In the genomic region with DNA sequence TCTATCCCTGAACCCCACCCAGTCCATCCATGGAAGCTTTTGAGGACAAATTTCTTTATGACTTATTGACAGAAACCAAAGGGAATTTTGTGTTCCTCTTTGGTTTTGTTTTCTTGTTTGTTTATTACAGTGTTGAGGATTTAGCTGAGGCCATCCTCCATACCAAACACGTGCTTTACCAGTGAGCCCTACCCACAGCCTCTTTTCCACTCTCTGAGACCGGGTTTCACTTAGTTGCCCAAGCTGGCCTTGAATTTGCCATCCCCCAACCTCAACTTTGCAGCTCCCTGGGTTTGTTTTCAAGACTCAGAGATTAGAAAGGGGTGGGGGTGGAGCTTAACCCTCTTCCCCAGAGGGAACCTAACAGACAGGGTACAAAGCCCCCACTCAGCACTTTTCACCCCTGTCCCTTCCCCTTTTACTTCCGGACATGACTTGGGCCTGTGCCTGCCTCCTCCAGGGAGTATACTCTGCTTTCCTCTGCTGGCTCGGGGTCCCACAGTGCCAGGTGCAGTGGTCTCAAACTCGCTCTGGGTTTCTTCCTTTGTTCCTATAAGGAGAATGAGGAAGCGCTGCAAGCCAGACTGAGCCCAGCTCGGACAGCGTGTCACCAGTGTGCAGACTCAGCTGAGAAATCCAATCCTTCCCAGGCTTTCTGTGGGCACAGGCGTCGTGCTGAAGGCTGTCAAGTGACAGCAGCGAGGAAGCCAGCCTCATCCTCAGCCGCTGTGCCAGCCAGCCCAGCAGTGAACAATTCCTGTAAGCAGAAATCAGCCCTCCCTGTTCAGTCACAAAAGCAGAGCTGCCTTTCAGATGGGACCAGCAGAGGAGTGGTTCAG, we compare ENCODE assay signal across 9 mouse cellular contexts.
DNase-seq lines count a peak whose midpoint lies in the region; ATAC-seq lines count a peak whose summit lies in the region.
"Had no signal": no experiment of that assay in that cellular context is flagged by ENCODE, and none has a peak within 500 bp of the region (broad histone marks: within the 10 kb centered on the region; RNA-seq: fewer than 3 reads in every experiment).

No protein-coding gene starts in this region.

- H3K4me2 ChIP-seq in kidney, embryonic 15.5 days, result 0 out of 2 replicates have a peak overlapping the region, but pooled peaks have one; percentile 7
- no peak overlapping the region for H3K4me2 ChIP-seq in limb, embryonic 13.5 days (replicated peaks)
- no peak overlapping the region for H3K4me2 ChIP-seq in neural tube, embryonic 14.5 days (ENCODE audit: low read depth, low read length)

- no peaks in the 10 kb centered on the region for H3K9me3 ChIP-seq in kidney, embryonic 15.5 days (replicated peaks)
- no peaks in the 10 kb centered on the region for H3K9me3 ChIP-seq in limb, embryonic 13.5 days
- H3K9me3 ChIP-seq in neural tube, embryonic 14.5 days (ENCODE audit: control insufficient read depth, low read length), result no peaks in the 10 kb centered on the region

- peak; percentile 33; the same call in 1 of the 2 replicates for ATAC-seq in kidney, embryonic 15.5 days (replicated peaks; ENCODE audit: low FRiP score)
- no peak for ATAC-seq in limb, embryonic 13.5 days (ENCODE audit: low FRiP score, low read depth)
- ATAC-seq in neural tube, embryonic 14.5 days (ENCODE audit: low read depth), result peak; percentile 22
- ATAC-seq: Patski had no signal

- no peak overlapping the region for H3K4me3 ChIP-seq in kidney, embryonic 15.5 days (replicated peaks)
- no peak overlapping the region for H3K4me3 ChIP-seq in limb, embryonic 13.5 days
- no peak overlapping the region for H3K4me3 ChIP-seq in neural tube, embryonic 14.5 days (ENCODE audit: low read depth, low read length)

- H3K4me1 ChIP-seq in kidney, embryonic 15.5 days, result peaks cover 40% of the 10 kb centered on the region
- peaks cover 47% of the 10 kb centered on the region for H3K4me1 ChIP-seq in limb, embryonic 13.5 days
- peaks cover 32% of the 10 kb centered on the region for H3K4me1 ChIP-seq in neural tube, embryonic 14.5 days (ENCODE audit: control insufficient read depth, insufficient read depth, low read length)

- no peaks in the 10 kb centered on the region for H3K36me3 ChIP-seq in kidney, embryonic 15.5 days
- no peaks in the 10 kb centered on the region for H3K36me3 ChIP-seq in limb, embryonic 13.5 days
- H3K36me3 ChIP-seq in neural tube, embryonic 14.5 days (ENCODE audit: control insufficient read depth, insufficient read depth, low read length), result no peaks in the 10 kb centered on the region

- intact Hi-C loops in gastrocnemius, postnatal 14 days (cut with DNase I; ENCODE audit: low total_unique reads), result no loop called here

- no peak overlapping the region for H3K27ac ChIP-seq in kidney, embryonic 15.5 days
- no peak overlapping the region; the same call in 1 of the 2 replicates for H3K27ac ChIP-seq in limb, embryonic 13.5 days
- peak overlapping the region; percentile 67 for H3K27ac ChIP-seq in neural tube, embryonic 14.5 days (ENCODE audit: low read depth, low read length)

- H3K27me3 ChIP-seq in kidney, embryonic 15.5 days, result no peaks in the 10 kb centered on the region
- no peaks in the 10 kb centered on the region for H3K27me3 ChIP-seq in limb, embryonic 13.5 days
- H3K27me3 ChIP-seq in neural tube, embryonic 14.5 days (ENCODE audit: control insufficient read depth, insufficient read depth, low read length), result no peaks in the 10 kb centered on the region
- H3K27me3 ChIP-seq: Patski had no signal

- H3K9ac ChIP-seq in kidney, embryonic 15.5 days, result 0 out of 2 replicates have a peak overlapping the region, but pooled peaks have one; percentile 9
- 0 out of 2 replicates have a peak overlapping the region, but pooled peaks have one; percentile 26 for H3K9ac ChIP-seq in limb, embryonic 13.5 days
- peak overlapping the region; percentile 50 for H3K9ac ChIP-seq in neural tube, embryonic 14.5 days (replicated peaks; ENCODE audit: low read depth, low read length)

- no peak for DNase-seq in kidney, postnatal 10 days
- DNase-seq in MEL-GATA-1-ER (ENCODE audit: extremely low read depth, low read depth), result peak; percentile 44
- DNase-seq in gastrocnemius, postnatal 14 days, result peak; percentile 61
- DNase-seq in embryo, embryonic 9.5 days (ENCODE audit: extremely low spot score), result no peak
- DNase-seq in c-Kit-positive CD71-positive TER-119-positive erythroid progenitor cells, embryonic 14.5 days (ENCODE audit: low spot score), result no peak

- WGBS in kidney, embryonic 15.5 days, result 37% methylated on average over 12 of the region's 12 CpGs
- WGBS in limb, embryonic 13.5 days, result 42% methylated on average over 12 of the region's 12 CpGs
- 17% methylated on average over 12 of the region's 12 CpGs for WGBS in neural tube, embryonic 14.5 days

Comparison
In these comparisons a context has a peak if more than half of its experiments do, and no peak if none do; other contexts are left out.
1. DNase-seq: peak in MEL-GATA-1-ER (single experiment) and gastrocnemius, postnatal 14 days (single experiment); none in kidney, postnatal 10 days (single experiment), embryo, embryonic 9.5 days (single experiment) and c-Kit-positive CD71-positive TER-119-positive erythroid progenitor cells, embryonic 14.5 days (single experiment).
2. Peak in every context shown above with its lines, with median percentiles within 50 percentile points of each other: H3K9ac ChIP-seq.